Mouse (Mus musculus) urinary bladder, postnatal 14 days (tissue): ENCODE measurements around the gene Senp3.
A peak's percentile ranks its signal among the peaks of the same experiment; 100 is the strongest.
"Not testable (repeated sequence)": the region's sequence is repeated elsewhere in the genome, so short reads cannot be mapped to it uniquely, and the experiment has no call there.

Source experiments
- DNase-seq: peaks from one replicate; pipeline ENCODE4 v3.0.0; 2021; ENCODE audit warnings: low spot score

Senp3 gene

GRCm38 (mm10) chr11:69681314-69682208, at the start of gene Senp3:
TSS of gene Senp3 (minus strand) at chr11:69682084.
- DNase-seq, result peak; percentile 96

GRCm38 (mm10) chr11:69731408-69731807, 49.5 kb upstream of the Senp3 start:
- DNase-seq, result not testable (repeated sequence)

GRCm38 (mm10) chr11:69729063-69729462, 47.2 kb upstream of the Senp3 start:
- DNase-seq, result peak; percentile 63

GRCm38 (mm10) chr11:69725951-69726350, 44.1 kb upstream of the Senp3 start:
- no peak for DNase-seq

GRCm38 (mm10) chr11:69723074-69723473, 41.2 kb upstream of the Senp3 start:
- DNase-seq, result no peak

- peak; percentile 39 for DNase-seq
Observed at GRCm38 (mm10) chr11:69720852-69721251, 39.0 kb upstream of the Senp3 start.

GRCm38 (mm10) chr11:69719423-69719822, 37.5 kb upstream of the Senp3 start:
- no peak for DNase-seq

GRCm38 (mm10) chr11:69718661-69719060, 36.8 kb upstream of the Senp3 start:
- DNase-seq, result no peak

- no peak for DNase-seq
Observed at GRCm38 (mm10) chr11:69716953-69717352, 35.1 kb upstream of the Senp3 start.

- peak; percentile 47 for DNase-seq
Observed at GRCm38 (mm10) chr11:69715929-69716328, 34.0 kb upstream of the Senp3 start.

GRCm38 (mm10) chr11:69715482-69715881, 33.6 kb upstream of the Senp3 start:
- peak; percentile 42 for DNase-seq

- DNase-seq, result no peak
Observed at GRCm38 (mm10) chr11:69714636-69715329, 32.9 kb upstream of the Senp3 start.

- DNase-seq, result no peak
Observed at GRCm38 (mm10) chr11:69712954-69713672, 31.2 kb upstream of the Senp3 start.

- DNase-seq, result no peak
Observed at GRCm38 (mm10) chr11:69711082-69711481, 29.2 kb upstream of the Senp3 start.

GRCm38 (mm10) chr11:69710470-69710869, 28.6 kb upstream of the Senp3 start:
- DNase-seq, result no peak

GRCm38 (mm10) chr11:69709554-69710446, 27.9 kb upstream of the Senp3 start:
- DNase-seq, result no peak

- DNase-seq, result no peak
Observed at GRCm38 (mm10) chr11:69708614-69709265, 26.9 kb upstream of the Senp3 start.

- no peak for DNase-seq
Observed at GRCm38 (mm10) chr11:69707873-69708381, 26.0 kb upstream of the Senp3 start.

- no peak for DNase-seq
Observed at GRCm38 (mm10) chr11:69707480-69707847, 25.6 kb upstream of the Senp3 start.

- peak; percentile 58 for DNase-seq
Observed at GRCm38 (mm10) chr11:69706775-69707479, 25.0 kb upstream of the Senp3 start.
